Mouse (Mus musculus): ENCODE data around the gene Tasp1.
A peak's percentile ranks its signal among the peaks of the same experiment; 100 is the strongest.
"Not testable (repeated sequence)": the region's sequence is repeated elsewhere in the genome, so short reads cannot be mapped to it uniquely, and the experiment has no call there.

The Tasp1 gene

GRCm38 (mm10) chr2:140058125-140058524 is 8.5 kb downstream of the Tasp1 start:
- DNase-seq (ENCODE audit: low spot score in 2 of 2): no peak

- DNase-seq (ENCODE audit: low spot score in 2 of 2): no peak
Measured at GRCm38 (mm10) chr2:140051607-140052126, 14.9 kb downstream of the Tasp1 start.

GRCm38 (mm10) chr2:140042522-140043131 is 24.0 kb downstream of the Tasp1 start:
- DNase-seq (ENCODE audit: low spot score in 2 of 2): no peak

GRCm38 (mm10) chr2:140042081-140042480 is 24.5 kb downstream of the Tasp1 start:
- DNase-seq (ENCODE audit: low spot score in 2 of 2): no peak

GRCm38 (mm10) chr2:140037459-140037858 is 29.1 kb downstream of the Tasp1 start:
- no peak for DNase-seq (ENCODE audit: low spot score in 2 of 2)

- DNase-seq (ENCODE audit: low spot score in 2 of 2): no peak
Measured at GRCm38 (mm10) chr2:140036854-140037253, 29.8 kb downstream of the Tasp1 start.

- DNase-seq (ENCODE audit: low spot score in 2 of 2): no peak
Measured at GRCm38 (mm10) chr2:140024937-140025336, 41.7 kb downstream of the Tasp1 start.

GRCm38 (mm10) chr2:140007406-140007805 is 59.2 kb downstream of the Tasp1 start:
- peak in 1 of 2 experiments; percentile 5 for DNase-seq (ENCODE audit: low spot score in 2 of 2)

- DNase-seq (ENCODE audit: low spot score in 2 of 2): no peak
Measured at GRCm38 (mm10) chr2:139998170-139998569, 68.4 kb downstream of the Tasp1 start.

- not testable (repeated sequence) for DNase-seq (ENCODE audit: low spot score in 2 of 2)
Measured at GRCm38 (mm10) chr2:139989907-139990306, 76.7 kb downstream of the Tasp1 start.

- no peak for DNase-seq (ENCODE audit: low spot score in 2 of 2)
Measured at GRCm38 (mm10) chr2:139967451-139967850, 99.2 kb downstream of the Tasp1 start.

- peak; percentile 30 to 57 for DNase-seq (ENCODE audit: low spot score in 2 of 2)
Measured at GRCm38 (mm10) chr2:139966288-139966687, 100.3 kb downstream of the Tasp1 start.

GRCm38 (mm10) chr2:139948843-139949242 is 117.8 kb downstream of the Tasp1 start:
- DNase-seq (ENCODE audit: low spot score in 2 of 2): no peak

- DNase-seq (ENCODE audit: low spot score in 2 of 2): no peak
Measured at GRCm38 (mm10) chr2:139937581-139937980, 129.0 kb downstream of the Tasp1 start.

- DNase-seq (ENCODE audit: low spot score in 2 of 2): no peak
Measured at GRCm38 (mm10) chr2:139934577-139934976, 132.0 kb downstream of the Tasp1 start.

- no peak for DNase-seq (ENCODE audit: low spot score in 2 of 2)
Measured at GRCm38 (mm10) chr2:139934033-139934572, 132.5 kb downstream of the Tasp1 start.

GRCm38 (mm10) chr2:139932211-139932610 is 134.4 kb downstream of the Tasp1 start:
- DNase-seq (ENCODE audit: low spot score in 2 of 2): no peak

GRCm38 (mm10) chr2:139924937-139925336 is 141.7 kb downstream of the Tasp1 start:
- DNase-seq (ENCODE audit: low spot score in 2 of 2): no peak

GRCm38 (mm10) chr2:139921395-139921794 is 145.2 kb downstream of the Tasp1 start:
- not testable (repeated sequence) for DNase-seq (ENCODE audit: low spot score in 2 of 2)

- DNase-seq (ENCODE audit: low spot score in 2 of 2): no peak
Measured at GRCm38 (mm10) chr2:139919757-139920156, 146.8 kb downstream of the Tasp1 start.

GRCm38 (mm10) chr2:139906441-139907157 is 160.0 kb downstream of the Tasp1 start:
- DNase-seq (ENCODE audit: low spot score in 2 of 2): no peak

- DNase-seq (ENCODE audit: low spot score in 2 of 2): no peak
Measured at GRCm38 (mm10) chr2:139891405-139892089, 175.1 kb downstream of the Tasp1 start.
